Mouse (Mus musculus) midbrain, postnatal 0 days (tissue): Measurements from ENCODE around the gene Gm20388. TPM values are rescaled to one million over a fixed set of nuclear protein-coding genes. Genes with fewer than 3 reads are reported as not detected.

Source experiments
- ATAC-seq: fragments of 200-750 bp; cut with Nextera tagmentation; 2 replicates; pipeline ENCODE4 v1.8.0; 2017; ENCODE audit warnings: moderate number of reproducible peaks, mild to moderate bottlenecking, moderate TSS enrichment, moderate library complexity; ENCODE audit not compliant: low FRiP score
- DNase-seq: peaks from one replicate; pipeline ENCODE4 v3.0.0-alpha.2; 2015; ENCODE audit warnings: low spot score
- H3K27ac ChIP-seq: fragments of 300-500 bp; sonication (generic); 2 replicates; pipeline ENCODE4 v1.5.1; 2014; ENCODE audit warnings: low read depth, mild to moderate bottlenecking, low read length, mixed read lengths
- H3K27me3 ChIP-seq: fragments of 300-500 bp; sonication (generic); 2 replicates; pipeline ENCODE4 v1.6.1; 2014; ENCODE audit warnings: low read length, control low read depth, mixed read lengths; ENCODE audit not compliant: insufficient read depth
- H3K36me3 ChIP-seq: fragments of 300-500 bp; sonication (generic); 2 replicates; pipeline ENCODE4 v1.6.1; 2014; ENCODE audit warnings: low read length, control low read depth, mixed read lengths; ENCODE audit not compliant: insufficient read depth
- H3K4me1 ChIP-seq: fragments of 300-500 bp; sonication (generic); 2 replicates; pipeline ENCODE4 v1.6.1; 2014; ENCODE audit warnings: mild to moderate bottlenecking, control low read depth, antibody characterized with exemption, low read length, mixed read lengths; ENCODE audit not compliant: insufficient read depth
- H3K4me2 ChIP-seq: fragments of 300-500 bp; sonication (generic); 2 replicates; pipeline ENCODE4 v1.6.1; 2014; ENCODE audit warnings: low read depth, mild to moderate bottlenecking, low read length, mixed read lengths; ENCODE audit not compliant: poor library complexity, severe bottlenecking
- H3K4me3 ChIP-seq: fragments of 300-500 bp; sonication (generic); 2 replicates; pipeline ENCODE4 v1.5.1; 2014; ENCODE audit warnings: low read depth, mild to moderate bottlenecking, low read length, moderate library complexity
- H3K9ac ChIP-seq: fragments of 300-500 bp; sonication (generic); replicated peaks from 2 replicates; pipeline ENCODE4 v1.6.1; 2014; ENCODE audit warnings: mild to moderate bottlenecking, low read length, moderate library complexity, mixed read lengths; ENCODE audit not compliant: poor library complexity, severe bottlenecking
- H3K9me3 ChIP-seq: fragments of 300-500 bp; sonication (generic); 2 replicates; pipeline ENCODE4 v1.6.1; 2016; ENCODE audit warnings: low read length, control low read depth
- CTCF ChIP-seq: IDR thresholded peaks from 2 replicates; pipeline ENCODE4 v1.5.1; 2016; ENCODE audit warnings: antibody characterized with exemption, mild to moderate bottlenecking
- WGBS: fragments of 180-500 bp; shearing (Covaris S2); extraction: QIAGEN DNeasy Blood & Tissue Kit; methylation state at CpG from one replicate; pipeline ENCODE4 v1.1.7; 2014; 5-methylcytosine and 5-hydroxymethylcytosine counted together
- polyA plus RNA-seq: library from polyadenylated mRNA; unstranded; fragments of >200 nt; fragmentation: Nextera tagmentation; extraction: Ambion mirVana; gene quantifications from 2 replicates; pipeline ENCODE4 v1.2.1, GENCODE M21; 2015
- total RNA-seq: library from RNA; depleted of rRNA; stranded (reverse); fragments of >200 nt; gene quantifications from 2 replicates; pipeline ENCODE4 v1.2.3, GENCODE M21; 2014

Gene Gm20388
- total and polyA plus RNA-seq, 2 experiments from 2014 or later, result 74.2 TPM; not detected in 1

DNA sequence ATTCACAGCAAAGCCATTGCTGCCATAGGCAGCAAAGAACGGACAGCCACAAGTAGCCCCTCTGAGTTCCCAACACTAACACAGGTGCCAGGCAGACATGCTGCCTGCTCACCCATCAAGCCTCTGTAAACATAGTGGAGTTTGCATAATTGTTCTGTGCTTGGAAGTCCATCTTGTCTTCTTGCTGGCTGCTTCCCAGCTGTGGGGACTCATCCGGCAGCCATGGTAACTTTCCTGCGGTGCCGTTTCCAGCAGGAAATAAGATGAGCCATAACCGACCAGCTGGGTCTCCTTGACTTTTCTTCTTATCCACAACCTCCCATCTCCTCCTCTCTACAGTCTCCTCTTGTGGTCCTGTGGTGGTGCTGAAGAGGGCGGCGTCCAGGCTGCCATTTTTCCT, 787.8 kb downstream of the Gm20388 start:
- no peak for TF ChIP-seq CTCF
- Histone ChIP-seq H3K4me2 (no peak overlapping the region), H3K9ac (no peak overlapping the region), H3K36me3 (no peaks in the 10 kb centered on the region), H3K4me1 (0 out of 2 replicates have a peak, but pooled peaks cover 6% of the 10 kb centered on the region), H3K9me3 (no peaks in the 10 kb centered on the region), H3K27me3 (no peaks in the 10 kb centered on the region), H3K27ac (no peak overlapping the region), H3K4me3 (no peak overlapping the region)
- no peak for DNase-seq
- 87% methylated on average over 7 of the region's 7 CpGs for WGBS
- ATAC-seq, result no peak

DNA sequence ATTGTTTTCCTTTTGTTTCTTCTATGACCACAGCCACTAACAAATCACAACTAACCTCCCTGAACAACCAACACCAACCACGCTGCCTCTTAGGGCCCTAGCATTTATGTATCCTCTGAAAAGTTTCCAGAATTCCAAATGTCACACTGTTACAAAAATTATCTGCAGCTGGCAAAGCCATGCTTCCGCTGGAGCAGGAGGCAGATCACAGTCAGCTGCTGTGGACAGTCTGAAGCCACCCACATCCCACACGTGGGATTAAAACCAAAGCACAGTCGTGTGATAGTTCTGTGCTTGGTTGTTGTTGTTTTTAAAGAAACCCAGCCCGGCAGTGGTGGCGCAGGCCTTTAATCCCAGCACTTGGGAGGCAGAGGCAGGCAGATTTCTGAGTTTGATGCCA, 788.4 kb downstream of the Gm20388 start:
- DNase-seq (no peak), ATAC-seq (no peak)
- 81% methylated on average over 6 of the region's 6 CpGs for WGBS
- Histone ChIP-seq H3K4me2 (no peak overlapping the region), H3K9me3 (no peaks in the 10 kb centered on the region), H3K4me3 (no peak overlapping the region), H3K27me3 (no peaks in the 10 kb centered on the region), H3K27ac (no peak overlapping the region), H3K36me3 (no peaks in the 10 kb centered on the region), H3K9ac (no peak overlapping the region), H3K4me1 (0 out of 2 replicates have a peak, but pooled peaks cover 6% of the 10 kb centered on the region)
- TF ChIP-seq CTCF, result no peak

DNA sequence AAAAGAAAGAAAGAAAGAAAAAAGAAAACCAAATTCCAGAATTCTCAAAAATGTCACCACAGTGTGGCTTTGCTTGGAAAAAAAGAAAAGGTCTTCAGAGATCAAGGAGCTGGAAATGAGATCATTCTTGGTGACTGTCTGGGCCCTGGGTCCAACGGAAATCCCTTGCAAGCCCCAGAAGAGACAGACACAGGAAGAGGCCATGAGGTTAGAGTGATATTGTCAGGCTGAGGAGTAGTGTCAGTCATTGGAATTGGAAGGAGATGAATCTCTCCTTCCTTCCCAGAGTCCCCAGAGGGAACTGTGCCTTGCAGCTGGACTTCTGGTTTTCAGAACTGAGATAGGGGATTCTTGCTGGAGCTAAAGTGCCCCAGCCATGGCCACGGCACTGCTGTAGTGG, 788.9 kb downstream of the Gm20388 start:
- TF ChIP-seq CTCF, result no peak
- H3K4me1 ChIP-seq, result 0 out of 2 replicates have a peak, but pooled peaks cover 6% of the 10 kb centered on the region
- 71% methylated on average over 2 of the region's 2 CpGs for WGBS
- no peak for DNase-seq
- no peak overlapping the region for H3K27ac ChIP-seq
- H3K4me3 ChIP-seq, result no peak overlapping the region
- H3K27me3 ChIP-seq, result no peaks in the 10 kb centered on the region
- no peak overlapping the region for H3K4me2 ChIP-seq
- no peaks in the 10 kb centered on the region for H3K9me3 ChIP-seq
- no peaks in the 10 kb centered on the region for H3K36me3 ChIP-seq
- no peak for ATAC-seq
- no peak overlapping the region for H3K9ac ChIP-seq

- no peak overlapping the region for H3K4me3 ChIP-seq
- H3K36me3 ChIP-seq, result no peaks in the 10 kb centered on the region
- 88% methylated on average over 4 of the region's 4 CpGs for WGBS
- H3K9me3 ChIP-seq, result no peaks in the 10 kb centered on the region
- ATAC-seq (no peak), DNase-seq (no peak)
- no peak for TF ChIP-seq CTCF
- H3K4me2 ChIP-seq, result no peak overlapping the region
- 0 out of 2 replicates have a peak, but pooled peaks cover 6% of the 10 kb centered on the region for H3K4me1 ChIP-seq
- no peaks in the 10 kb centered on the region for H3K27me3 ChIP-seq
- no peak overlapping the region for H3K27ac ChIP-seq
- no peak overlapping the region for H3K9ac ChIP-seq
These were observed 789.4 kb downstream of the Gm20388 start for GRCm38 (mm10) chr8:120700053-120700452.

DNA sequence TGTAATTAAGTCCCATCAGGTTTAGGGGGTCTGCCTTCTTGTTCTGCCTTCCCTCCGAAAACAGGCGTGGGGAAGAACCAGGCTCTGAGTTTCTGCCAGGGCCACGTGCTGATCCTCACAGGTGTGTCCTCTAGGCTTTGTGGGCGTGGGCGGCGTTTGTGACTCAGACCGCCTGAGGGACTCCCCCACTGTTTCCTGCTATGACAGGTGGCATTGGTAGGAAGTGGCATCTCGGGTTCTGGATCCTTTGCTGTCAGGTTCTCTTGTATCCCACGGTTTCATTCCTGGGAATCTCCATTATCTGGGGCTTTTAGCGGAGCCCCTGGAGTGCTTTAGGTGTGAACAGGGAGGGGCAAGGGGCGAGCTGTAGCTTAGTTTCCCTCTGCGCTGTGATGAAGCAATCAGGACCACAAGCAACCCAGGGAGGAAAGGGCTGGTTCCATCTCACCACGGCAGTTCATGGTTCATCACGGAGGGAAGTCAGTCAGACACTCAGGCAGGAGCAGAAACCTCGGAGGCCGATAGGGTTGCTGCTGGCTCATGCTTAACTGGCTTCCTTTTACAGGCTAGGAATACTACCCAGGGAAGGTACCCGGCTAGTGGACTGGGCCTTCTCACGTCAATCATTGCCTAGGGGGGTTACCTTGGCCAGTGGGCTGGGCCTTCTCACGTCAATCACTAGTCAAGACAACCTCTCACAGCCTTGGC, 791.3 kb downstream of the Gm20388 start:
- no peak overlapping the region for H3K4me3 ChIP-seq
- no peaks in the 10 kb centered on the region for H3K9me3 ChIP-seq
- no peak for TF ChIP-seq CTCF
- no peaks in the 10 kb centered on the region for H3K4me1 ChIP-seq
- DNase-seq, result no peak
- no peaks in the 10 kb centered on the region for H3K36me3 ChIP-seq
- H3K27me3 ChIP-seq, result no peaks in the 10 kb centered on the region
- no peak overlapping the region for H3K9ac ChIP-seq
- WGBS, result 69% methylated on average over 19 of the region's 19 CpGs
- no peak overlapping the region for H3K27ac ChIP-seq
- no peak for ATAC-seq
- no peak overlapping the region for H3K4me2 ChIP-seq

DNA sequence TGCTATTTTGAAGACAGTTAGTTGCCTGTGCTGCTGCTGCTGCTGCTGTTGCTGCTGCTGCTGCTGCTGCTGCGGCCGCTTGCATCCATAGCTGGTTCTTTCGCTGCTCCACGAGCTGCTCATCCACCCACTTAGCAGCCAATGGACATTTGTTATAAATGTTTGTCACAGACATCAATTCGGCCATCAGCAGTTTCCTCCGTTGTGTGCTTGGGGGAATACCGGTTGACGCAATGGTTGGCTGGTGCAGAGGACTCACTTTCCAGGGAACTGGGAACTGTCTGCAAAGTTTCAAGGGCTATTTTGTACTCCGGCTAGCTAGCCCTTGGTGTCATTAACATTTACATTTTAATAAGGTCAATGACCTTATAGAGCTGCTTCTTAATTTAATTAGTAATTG, 793.6 kb downstream of the Gm20388 start:
- Histone ChIP-seq H3K9ac (no peak overlapping the region), H3K9me3 (no peaks in the 10 kb centered on the region), H3K27me3 (no peaks in the 10 kb centered on the region), H3K36me3 (no peaks in the 10 kb centered on the region), H3K4me2 (no peak overlapping the region), H3K4me3 (no peak overlapping the region), H3K4me1 (no peaks in the 10 kb centered on the region), H3K27ac (no peak overlapping the region)
- WGBS, result 84% methylated on average over 9 of the region's 9 CpGs
- ATAC-seq (no peak), DNase-seq (no peak)
- TF ChIP-seq CTCF, result no peak
